Mouse (Mus musculus) heart, embryonic 13.5 days (tissue): ENCODE results near the gene Purb. TPM values are rescaled to one million over a fixed set of nuclear protein-coding genes. Genes with fewer than 3 reads are reported as not detected.
"Not testable (repeated sequence)": the region's sequence is repeated elsewhere in the genome, so short reads cannot be mapped to it uniquely, and the experiment has no call there.

Experiments used
- ATAC-seq: fragments of 200-750 bp; cut with Nextera tagmentation; 2 replicates; pipeline ENCODE4 v1.8.0; 2017; ENCODE audit warnings: moderate TSS enrichment; ENCODE audit not compliant: insufficient number of reproducible peaks, low FRiP score, low TSS enrichment; ENCODE audit errors: extremely low read depth
- H3K27ac ChIP-seq: fragments of 300-500 bp; sonication (generic); replicated peaks from 2 replicates; pipeline ENCODE4 v1.5.1; 2015; ENCODE audit warnings: moderate library complexity, mild to moderate bottlenecking, inconsistent platforms
- H3K27me3 ChIP-seq: fragments of 300-500 bp; sonication (generic); replicated peaks from 2 replicates; pipeline ENCODE4 v1.6.1; 2015; ENCODE audit warnings: mild to moderate bottlenecking, inconsistent platforms
- H3K36me3 ChIP-seq: fragments of 300-500 bp; sonication (generic); 2 replicates; pipeline ENCODE4 v1.6.1; 2015; ENCODE audit warnings: mild to moderate bottlenecking, inconsistent platforms
- H3K4me1 ChIP-seq: fragments of 300-500 bp; sonication (generic); 2 replicates; pipeline ENCODE4 v1.6.1; 2015; ENCODE audit warnings: inconsistent platforms
- H3K4me2 ChIP-seq: fragments of 300-500 bp; sonication (generic); 2 replicates; pipeline ENCODE4 v1.6.1; 2015; ENCODE audit warnings: inconsistent platforms, mild to moderate bottlenecking, moderate library complexity
- H3K4me3 ChIP-seq: fragments of 300-500 bp; sonication (generic); 2 replicates; pipeline ENCODE4 v1.5.1; 2015; ENCODE audit warnings: moderate library complexity, mild to moderate bottlenecking, inconsistent platforms
- H3K9ac ChIP-seq: fragments of 300-500 bp; sonication (generic); 2 replicates; pipeline ENCODE4 v1.6.1; 2015; ENCODE audit warnings: inconsistent platforms, mild to moderate bottlenecking, moderate library complexity
- H3K9me3 ChIP-seq: fragments of 300-500 bp; sonication (generic); 2 replicates; pipeline ENCODE4 v1.6.1; 2016; ENCODE audit warnings: inconsistent platforms
- WGBS: fragments of 180-500 bp; shearing (Covaris S2); methylation state at CpG from one replicate; pipeline ENCODE4 v1.1.7; 2015; ENCODE audit warnings: mixed read lengths; 5-methylcytosine and 5-hydroxymethylcytosine counted together
- polyA plus RNA-seq: library from polyadenylated mRNA; unstranded; fragments of >200 nt; fragmentation: Nextera tagmentation; extraction: Ambion mirVana; gene quantifications from 2 replicates; pipeline ENCODE4 v1.2.1, GENCODE M21; 2015

The Purb gene
- polyA plus RNA-seq, 1 experiment from 2014 or later = 23.5 TPM

DNA sequence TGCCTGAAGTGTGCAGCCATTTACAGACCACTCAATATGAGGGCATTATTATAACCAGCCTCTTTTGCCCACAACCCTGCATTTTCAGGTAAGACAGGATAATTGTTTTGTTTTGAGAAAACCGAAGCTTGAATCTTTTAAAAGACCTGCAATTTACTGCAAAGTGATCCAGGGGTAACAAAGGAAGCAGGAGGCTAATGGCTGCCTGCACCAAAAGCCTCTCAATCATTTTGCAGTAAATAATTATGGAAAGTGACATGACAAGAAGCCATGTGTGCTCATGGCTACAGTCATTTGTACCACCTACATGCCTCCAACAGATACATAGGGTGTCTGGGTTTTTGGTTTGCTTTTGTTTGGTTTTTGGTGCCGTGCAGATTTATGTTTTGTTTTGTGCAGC, 4.7 kb downstream of the Purb start:
- Histone ChIP-seq H3K4me3 (peak overlapping the region; percentile 89), H3K9me3 (no peaks in the 10 kb centered on the region), H3K4me2 (peak overlapping the region; percentile 95), H3K4me1 (peaks cover 50% of the 10 kb centered on the region), H3K36me3 (peaks cover 43% of the 10 kb centered on the region), H3K9ac (peak overlapping the region; percentile 86), H3K27ac (peak overlapping the region; percentile 88), H3K27me3 (no peaks in the 10 kb centered on the region)
- 60% methylated on average over 2 of the region's 2 CpGs for WGBS
- no peak for ATAC-seq

DNA sequence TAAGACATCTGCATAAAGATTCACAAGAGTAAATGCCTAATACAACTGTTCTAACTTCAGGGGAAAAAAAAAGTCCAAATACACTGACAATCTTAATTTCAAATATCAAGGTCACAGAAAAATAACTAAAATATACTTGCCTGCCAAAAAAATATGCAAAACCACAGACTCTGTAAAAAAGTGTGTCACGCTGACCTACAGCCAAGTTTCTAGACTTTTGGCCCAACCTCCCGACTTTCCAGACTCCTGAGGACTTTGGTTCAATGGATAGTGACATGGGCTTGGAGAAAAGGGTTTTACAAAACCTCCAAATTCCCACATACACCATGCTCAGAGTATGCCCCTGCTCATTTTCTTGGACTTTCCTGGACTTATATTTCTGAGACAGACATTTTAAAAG, 7.2 kb downstream of the Purb start:
- Histone ChIP-seq H3K27ac (no peak overlapping the region), H3K27me3 (no peaks in the 10 kb centered on the region), H3K4me2 (no peak overlapping the region), H3K4me1 (peaks cover 40% of the 10 kb centered on the region), H3K9me3 (no peaks in the 10 kb centered on the region), H3K4me3 (no peak overlapping the region), H3K36me3 (peaks cover 45% of the 10 kb centered on the region), H3K9ac (peak overlapping the region; percentile 54; the same call in 1 of the 2 replicates)
- 75% methylated on average over 2 of the region's 2 CpGs for WGBS
- no peak for ATAC-seq

DNA sequence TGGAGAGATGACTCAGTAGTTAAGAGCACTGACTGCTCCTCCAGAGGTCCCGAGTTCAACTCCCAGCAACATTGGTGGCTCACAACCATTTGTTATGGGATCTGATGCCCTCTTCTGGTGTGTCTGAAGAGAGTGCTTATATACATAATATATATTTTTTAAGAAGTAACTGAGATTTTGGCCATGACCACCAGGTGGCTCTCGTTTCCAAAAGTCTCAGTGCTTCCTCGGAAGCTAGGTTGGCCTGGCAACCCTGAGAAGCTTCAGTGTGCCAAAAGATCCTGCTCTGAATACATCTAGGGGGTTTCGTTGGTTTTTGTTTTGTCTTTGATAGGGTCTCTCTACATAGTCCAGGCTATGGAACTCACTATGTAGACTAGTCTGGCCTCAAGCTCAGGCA, 10.6 kb downstream of the Purb start:
- no peak overlapping the region for H3K27ac ChIP-seq
- no peaks in the 10 kb centered on the region for H3K27me3 ChIP-seq
- peaks cover 33% of the 10 kb centered on the region for H3K36me3 ChIP-seq
- ATAC-seq = no peak
- 21% methylated on average over 4 of the region's 4 CpGs for WGBS
- H3K4me1 ChIP-seq = peaks cover 14% of the 10 kb centered on the region
- no peak overlapping the region for H3K9ac ChIP-seq
- H3K4me3 ChIP-seq = no peak overlapping the region
- H3K9me3 ChIP-seq = no peaks in the 10 kb centered on the region
- H3K4me2 ChIP-seq = no peak overlapping the region

DNA sequence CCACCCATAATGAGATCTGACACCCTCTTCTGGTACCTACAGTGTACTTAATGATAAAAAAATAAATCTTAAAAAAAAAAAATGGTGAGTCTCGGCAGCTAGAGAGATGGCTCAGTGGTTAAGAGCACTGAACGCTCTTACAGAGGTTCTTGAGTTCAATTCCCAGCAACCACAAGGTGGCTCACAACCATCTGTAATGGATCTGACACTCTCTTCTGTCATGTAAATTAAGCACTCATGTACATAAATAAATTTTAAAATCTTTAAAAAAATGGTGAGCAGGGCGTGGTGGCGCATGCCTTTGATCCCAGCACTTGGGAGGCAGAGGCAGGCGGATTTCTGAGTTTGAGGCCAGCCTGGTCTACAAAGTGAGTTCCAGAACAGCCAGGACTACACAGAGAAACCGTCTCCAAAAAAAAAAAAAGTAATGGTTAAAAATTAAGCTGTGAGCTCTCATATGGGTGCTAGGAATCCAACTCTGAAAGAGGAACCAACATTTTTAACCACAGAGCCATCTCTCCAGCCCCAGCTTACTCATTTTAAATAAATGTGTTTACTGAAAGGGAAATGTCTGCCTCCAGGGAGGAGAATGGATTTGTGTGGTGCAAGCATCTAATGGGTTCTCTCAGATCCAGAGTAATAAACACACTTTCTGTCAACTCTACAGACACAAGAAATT, 12.4 kb downstream of the Purb start:
- peaks cover 4% of the 10 kb centered on the region; the same call in 1 of the 2 replicates for H3K4me1 ChIP-seq

DNA sequence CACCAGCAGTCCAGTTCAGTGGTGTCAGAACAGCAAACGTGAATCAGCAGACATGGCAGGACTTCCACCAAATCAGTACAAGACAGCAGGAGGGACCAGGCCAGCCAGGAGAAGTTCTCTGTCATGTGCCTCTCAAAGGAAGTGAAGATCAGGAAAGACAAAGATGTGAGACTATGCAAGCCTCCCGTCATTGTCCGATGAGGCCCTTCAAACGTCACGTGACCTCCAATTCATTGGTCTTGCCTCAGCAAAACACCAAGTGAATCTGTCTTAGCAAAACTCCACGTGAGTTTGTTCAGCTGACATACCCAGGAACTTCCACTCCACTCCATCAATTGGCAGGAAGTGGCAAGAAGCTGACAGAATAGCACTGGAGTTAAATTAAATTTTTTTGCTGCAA, 19.6 kb downstream of the Purb start:
- no peaks in the 10 kb centered on the region for H3K36me3 ChIP-seq
- ATAC-seq = no peak
- H3K27me3 ChIP-seq = no peaks in the 10 kb centered on the region
- no peak overlapping the region for H3K9ac ChIP-seq
- no peak overlapping the region for H3K27ac ChIP-seq
- H3K9me3 ChIP-seq = no peaks in the 10 kb centered on the region
- no peak overlapping the region for H3K4me3 ChIP-seq
- no peaks in the 10 kb centered on the region for H3K4me1 ChIP-seq
- no peak overlapping the region for H3K4me2 ChIP-seq
- 64% methylated on average over 6 of the region's 6 CpGs for WGBS

More for the DNA sequence above, 12.4 kb downstream of the Purb start:
- Histone ChIP-seq H3K27ac (no peak overlapping the region), H3K4me3 (no peak overlapping the region), H3K9me3 (no peaks in the 10 kb centered on the region), H3K36me3 (peaks cover 26% of the 10 kb centered on the region), H3K9ac (no peak overlapping the region), H3K4me2 (no peak overlapping the region), H3K27me3 (no peaks in the 10 kb centered on the region)
- no peak for ATAC-seq
- 82% methylated on average over 6 of the region's 6 CpGs for WGBS

DNA sequence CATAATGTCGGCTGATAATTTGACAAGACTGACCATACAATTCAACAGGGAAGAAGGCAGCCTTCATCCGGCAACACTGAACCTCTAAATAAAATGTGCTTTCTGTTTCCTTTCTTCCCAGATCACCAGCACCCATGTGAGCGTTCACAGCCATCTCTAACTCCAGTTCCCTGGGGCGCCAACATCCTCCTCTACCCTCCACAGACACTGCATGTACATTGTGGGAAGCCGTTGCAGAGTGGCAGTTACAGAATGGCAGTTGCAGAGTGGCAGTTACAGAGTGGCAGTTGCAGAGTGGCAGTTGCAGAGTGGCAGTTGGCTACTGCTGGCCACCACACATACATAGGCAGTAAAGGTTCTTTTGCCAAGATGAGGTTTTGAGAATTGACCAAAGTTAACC, 27.6 kb downstream of the Purb start:
- ATAC-seq = not testable (repeated sequence)
- WGBS = 80% methylated on average over 5 of the region's 5 CpGs

DNA sequence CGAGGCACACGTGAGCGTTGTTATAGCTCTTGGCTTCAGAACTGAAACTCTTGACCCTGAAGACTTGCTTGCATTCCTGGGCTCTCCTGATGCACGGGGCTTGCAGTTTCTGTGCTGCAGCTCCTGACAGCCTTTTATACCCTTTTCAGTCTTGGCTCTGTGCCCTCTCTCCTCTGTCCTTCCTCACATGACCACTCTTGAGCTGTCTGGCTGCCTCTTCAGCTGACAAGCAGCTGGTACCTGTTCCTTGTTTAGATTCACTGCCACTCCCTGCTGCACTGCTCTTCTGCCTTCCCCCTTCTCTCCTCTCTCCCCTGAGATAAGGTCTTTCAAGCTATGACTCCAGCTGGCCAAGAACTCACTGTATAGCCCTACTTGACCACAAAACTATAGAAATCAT, 28.2 kb downstream of the Purb start:
- peaks cover 20% of the 10 kb centered on the region for H3K4me1 ChIP-seq
- WGBS = 49% methylated on average over 4 of the region's 4 CpGs
- H3K4me2 ChIP-seq = no peak overlapping the region; the same call in 1 of the 2 replicates
- H3K27me3 ChIP-seq = no peaks in the 10 kb centered on the region
- no peak overlapping the region for H3K4me3 ChIP-seq
- 0 out of 2 replicates have a peak overlapping the region, but pooled peaks have one; percentile 2 for H3K9ac ChIP-seq
- no peak overlapping the region; the same call in 1 of the 2 replicates for H3K27ac ChIP-seq
- no peak for ATAC-seq
- no peaks in the 10 kb centered on the region for H3K36me3 ChIP-seq
- H3K9me3 ChIP-seq = no peaks in the 10 kb centered on the region

More for the DNA sequence above, 27.6 kb downstream of the Purb start:
- H3K4me2 ChIP-seq, H3K9ac ChIP-seq, H3K27ac ChIP-seq, H3K27me3 ChIP-seq, H3K36me3 ChIP-seq, H3K4me3 ChIP-seq, H3K9me3 ChIP-seq: not testable (repeated sequence)
- peaks cover 14% of the 10 kb centered on the region for H3K4me1 ChIP-seq

DNA sequence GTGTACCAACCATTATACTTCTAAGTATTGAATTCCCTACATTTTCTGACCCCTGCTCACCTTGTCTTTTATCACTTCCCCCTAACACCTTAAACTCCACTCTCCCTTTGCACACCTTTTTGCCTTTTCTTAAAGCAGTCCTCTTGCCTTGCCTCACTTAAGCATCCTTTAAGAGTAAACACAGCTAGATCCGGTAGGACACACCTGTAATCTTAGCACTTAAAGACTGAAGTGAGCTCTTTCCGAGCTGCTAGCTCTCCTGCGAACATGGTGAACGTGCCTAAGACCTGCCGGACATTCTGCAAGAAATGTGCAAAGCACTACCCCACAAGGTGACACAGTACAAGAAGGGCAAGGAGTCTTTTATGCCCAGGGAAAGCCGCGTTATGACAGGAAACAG, 29.8 kb downstream of the Purb start:
- no peak for ATAC-seq
- WGBS = 82% methylated on average over 7 of the region's 7 CpGs

DNA sequence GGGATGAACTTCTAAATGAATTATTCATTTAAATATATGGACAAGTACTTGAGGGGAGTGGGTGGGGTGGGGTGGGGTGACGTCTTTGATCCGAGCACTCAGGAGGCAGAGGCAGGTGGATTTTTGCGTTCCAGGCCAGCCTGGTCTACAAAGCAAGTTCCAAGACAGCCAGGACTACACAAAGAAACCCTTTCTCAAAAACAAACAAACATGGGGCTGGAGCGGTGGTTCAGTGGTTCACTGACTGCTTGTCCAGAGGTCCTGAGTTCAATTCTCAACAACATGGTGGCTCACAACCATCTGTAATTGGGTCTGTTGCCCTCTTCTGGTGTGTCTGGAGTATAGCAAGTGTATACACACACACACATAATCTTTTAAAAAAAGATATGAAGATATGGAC, 30.3 kb downstream of the Purb start:
- no peak overlapping the region for H3K9ac ChIP-seq
- peaks cover 11% of the 10 kb centered on the region for H3K36me3 ChIP-seq
- H3K4me2 ChIP-seq = peak overlapping the region; percentile 72; the same call in 1 of the 2 replicates
- H3K27me3 ChIP-seq = no peaks in the 10 kb centered on the region
- no peaks in the 10 kb centered on the region for H3K9me3 ChIP-seq
- H3K4me3 ChIP-seq = no peak overlapping the region
- peaks cover 24% of the 10 kb centered on the region for H3K4me1 ChIP-seq
- no peak for ATAC-seq
- no peak overlapping the region for H3K27ac ChIP-seq
- WGBS = 66% methylated on average over 4 of the region's 4 CpGs

More for the DNA sequence above, 29.8 kb downstream of the Purb start:
- H3K4me3 ChIP-seq = no peak overlapping the region
- H3K9ac ChIP-seq = no peak overlapping the region
- no peak overlapping the region for H3K4me2 ChIP-seq
- H3K4me1 ChIP-seq = peaks cover 24% of the 10 kb centered on the region
- peaks cover 6% of the 10 kb centered on the region for H3K36me3 ChIP-seq
- H3K27me3 ChIP-seq = no peaks in the 10 kb centered on the region
- H3K27ac ChIP-seq = no peak overlapping the region
- no peaks in the 10 kb centered on the region for H3K9me3 ChIP-seq

DNA sequence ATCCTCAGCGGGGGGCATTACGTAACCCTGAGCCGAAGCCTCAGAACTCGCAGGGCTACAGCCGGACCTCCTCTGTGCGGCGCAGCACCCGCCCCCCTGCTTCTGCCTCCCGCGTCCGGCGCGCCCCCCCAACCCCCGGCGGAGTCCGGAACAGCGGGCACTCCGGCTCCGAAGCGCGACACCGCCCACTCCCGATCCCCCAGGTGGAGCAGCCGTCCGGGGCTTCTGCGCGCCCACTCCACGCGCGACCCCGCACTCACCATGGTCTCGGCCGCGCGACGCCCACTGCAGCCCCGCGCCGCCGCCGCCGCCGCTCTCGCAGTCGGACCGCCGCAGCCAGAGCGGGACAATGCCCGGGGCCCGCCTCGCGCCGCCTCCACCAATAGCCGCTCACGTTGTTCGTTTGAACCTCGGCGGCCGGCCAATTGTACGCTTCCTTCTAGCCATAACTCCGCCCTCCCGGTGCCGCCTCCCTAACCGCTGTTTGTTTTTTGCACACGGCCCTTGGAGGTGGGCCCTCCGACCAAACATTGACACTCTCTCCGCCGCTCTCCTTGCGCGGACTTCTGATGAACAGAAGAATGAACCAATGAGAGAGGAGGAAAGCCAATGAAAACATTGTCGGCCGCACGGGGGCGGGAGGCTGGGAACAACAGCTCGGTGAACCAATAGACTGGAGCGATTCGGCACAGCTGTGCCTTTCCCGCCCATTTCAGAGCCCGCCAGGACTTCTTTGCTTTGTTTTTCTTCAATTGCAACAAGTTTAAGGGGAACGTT, 31.5 kb downstream of the Purb start, which contains the start of gene H2afv:
TSS of gene H2afv (minus strand) at position 367 of the 777 bp plus-strand sequence.
- peaks cover 16% of the 10 kb centered on the region for H3K36me3 ChIP-seq
- ATAC-seq = peak; percentile 97
- peak within 1 kb of the TSS; percentile 77 for H3K4me2 ChIP-seq
- H3K27me3 ChIP-seq = no peaks in the 10 kb centered on the region
- peak within 1 kb of the TSS; percentile 74 for H3K4me3 ChIP-seq
- H3K9me3 ChIP-seq = no peaks in the 10 kb centered on the region
- H3K4me1 ChIP-seq = peaks cover 24% of the 10 kb centered on the region
- under 1% methylated on average over 67 of the region's 80 CpGs for WGBS
- peak within 1 kb of the TSS; percentile 88 for H3K9ac ChIP-seq
- H3K27ac ChIP-seq = peak within 1 kb of the TSS; percentile 93

DNA sequence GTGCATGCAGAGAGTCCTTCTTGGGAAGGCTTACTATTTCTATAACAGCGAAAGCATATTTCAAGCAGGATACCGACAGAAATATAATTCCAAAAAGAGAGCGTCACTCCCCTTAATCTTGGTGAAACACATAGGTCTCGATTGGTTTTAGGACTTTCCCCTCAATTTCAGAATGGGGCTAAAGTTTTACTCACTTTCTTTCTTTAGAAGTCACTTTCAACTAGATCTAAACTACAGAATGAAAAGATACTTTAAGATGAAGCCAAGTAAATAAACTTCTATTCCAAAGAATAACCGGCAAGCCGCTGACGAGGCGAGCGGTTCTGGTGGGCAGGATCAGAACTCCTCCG, 32.0 kb downstream of the Purb start:
- no peak for ATAC-seq
- Histone ChIP-seq H3K4me2 (peak overlapping the region; percentile 77), H3K27me3 (no peaks in the 10 kb centered on the region), H3K9ac (peak overlapping the region; percentile 88), H3K9me3 (no peaks in the 10 kb centered on the region), H3K36me3 (peaks cover 21% of the 10 kb centered on the region), H3K27ac (peak overlapping the region; percentile 93), H3K4me3 (peak overlapping the region; percentile 74), H3K4me1 (peaks cover 24% of the 10 kb centered on the region)
- WGBS = under 1% methylated on average over 10 of the region's 10 CpGs
